Mouse (Mus musculus) liver, embryonic 14.5 days (tissue): ENCODE measurements around the gene Smg6. TPM values are rescaled to one million over a fixed set of nuclear protein-coding genes. Genes with fewer than 3 reads are reported as not detected.

ENCODE experiments used
- ATAC-seq: fragments of 200-750 bp; cut with Nextera tagmentation; 2 replicates; pipeline ENCODE4 v1.8.0; 2017; ENCODE audit warnings: moderate number of reproducible peaks, mild to moderate bottlenecking, moderate library complexity; ENCODE audit not compliant: insufficient read depth
- DNase-seq, 3 experiments: peaks; one replicate each; pipeline ENCODE4 v3.0.0-alpha.2; 2012 to 2013; ENCODE audit warnings: low read depth in 3 of 3, low spot score in 3 of 3
- H3K27ac ChIP-seq: fragments of 300-500 bp; sonication (generic); 2 replicates; pipeline ENCODE4 v1.5.1; 2014; ENCODE audit warnings: moderate library complexity, mild to moderate bottlenecking, control low read depth, inconsistent platforms
- H3K27me3 ChIP-seq: fragments of 300-500 bp; sonication (generic); 2 replicates; pipeline ENCODE4 v1.6.1; 2014; ENCODE audit warnings: mild to moderate bottlenecking, low read length, moderate library complexity; ENCODE audit not compliant: control insufficient read depth, insufficient read depth
- H3K36me3 ChIP-seq: fragments of 300-500 bp; sonication (generic); replicated peaks from 2 replicates; pipeline ENCODE4 v1.6.1; 2014; ENCODE audit warnings: low read depth; ENCODE audit not compliant: control insufficient read depth, insufficient read depth
- H3K4me1 ChIP-seq, 2 experiments: fragments of 200-500 bp in 1 of 2; fragments of 300-500 bp in 1 of 2; sonication (generic) in 1 of 2; replicated peaks; 2 replicates each; pipeline ENCODE4 v1.6.1; 2012 to 2014; ENCODE audit warnings: antibody characterized with exemption in 1 of 2, inconsistent platforms in 1 of 2, low read length in 1 of 2; ENCODE audit not compliant: control insufficient read depth in 2 of 2, insufficient read depth in 2 of 2
- H3K4me2 ChIP-seq: fragments of 300-500 bp; sonication (generic); 2 replicates; pipeline ENCODE4 v1.6.1; 2014; ENCODE audit warnings: low read depth, mild to moderate bottlenecking, control low read depth, moderate library complexity
- H3K4me3 ChIP-seq, 2 experiments: fragments of 200-500 bp in 1 of 2; fragments of 300-500 bp in 1 of 2; sonication (generic) in 1 of 2; 2 replicates each; pipeline ENCODE4 v1.5.1; 2012 to 2014; ENCODE audit warnings: low read depth in 2 of 2, low read length in 2 of 2, mild to moderate bottlenecking in 2 of 2, control low read depth in 1 of 2, inconsistent platforms in 1 of 2, moderate library complexity in 1 of 2; ENCODE audit not compliant: insufficient read depth in 1 of 2
- H3K9ac ChIP-seq: fragments of 300-500 bp; sonication (generic); replicated peaks from 2 replicates; pipeline ENCODE4 v1.6.1; 2014; ENCODE audit warnings: mild to moderate bottlenecking, control low read depth, moderate library complexity
- H3K9me3 ChIP-seq: fragments of 300-500 bp; sonication (generic); 2 replicates; pipeline ENCODE4 v1.6.1; 2016; ENCODE audit warnings: low read length, mixed read lengths; ENCODE audit not compliant: control insufficient read depth
- CTCF ChIP-seq: IDR thresholded peaks from 2 replicates; pipeline ENCODE4 v1.5.1; 2016; ENCODE audit warnings: antibody characterized with exemption, low read depth, control low read depth
- EP300 ChIP-seq: IDR thresholded peaks from 2 replicates; pipeline ENCODE4 v1.6.1; 2016; ENCODE audit warnings: antibody characterized with exemption, low read depth
- WGBS: fragments of 180-500 bp; shearing (Covaris S2); extraction: QIAGEN DNeasy Blood & Tissue Kit; methylation state at CpG from one replicate; pipeline ENCODE4 v1.1.7; 2014; ENCODE audit not compliant: insufficient replicate concordance; 5-methylcytosine and 5-hydroxymethylcytosine counted together
- polyA plus RNA-seq, 2 experiments: library from polyadenylated mRNA; depleted of rRNA in 1 of 2; stranded (reverse) in 1 of 2; unstranded in 1 of 2; fragments of >200 nt; fragmentation: Nextera tagmentation in 1 of 2; extraction: Ambion mirVana in 1 of 2; gene quantifications; 2 replicates each; pipeline versions ENCODE4 v1.2.1 to v1.2.3; 2012 to 2014

The Smg6 gene
- polyA plus RNA-seq, 2 experiments, result 3.2 to 5.9 TPM

GRCm38 (mm10) chr11:74981464-74981863, 55.8 kb downstream of the Smg6 start:
- Histone ChIP-seq H3K4me1 (no peaks in the 10 kb centered on the region), H3K36me3 (no peaks in the 10 kb centered on the region), H3K9me3 (no peaks in the 10 kb centered on the region), H3K27ac (no peak overlapping the region), H3K27me3 (no peaks in the 10 kb centered on the region), H3K4me2 (no peak overlapping the region), H3K9ac (no peak overlapping the region), H3K4me3 (no peak overlapping the region)
- DNase-seq (peak; percentile 26 to 56 (median 44)), ATAC-seq (peak; percentile 52)
- TF ChIP-seq EP300, result no peak
- TF ChIP-seq CTCF, result peak; percentile 97
- WGBS, result 36% methylated on average over 2 of the region's 2 CpGs

- no peaks in the 10 kb centered on the region for H3K36me3 ChIP-seq
- H3K4me3 ChIP-seq, result no peak overlapping the region
- H3K9me3 ChIP-seq, result no peaks in the 10 kb centered on the region
- ATAC-seq (no peak), DNase-seq (no peak)
- no peak overlapping the region for H3K27ac ChIP-seq
- TF ChIP-seq EP300 (no peak), CTCF (no peak)
- no peak overlapping the region for H3K9ac ChIP-seq
- H3K4me2 ChIP-seq, result no peak overlapping the region
- no peaks in the 10 kb centered on the region for H3K4me1 ChIP-seq
- H3K27me3 ChIP-seq, result no peaks in the 10 kb centered on the region
Measured at GRCm38 (mm10) chr11:74982241-74982640, 56.6 kb downstream of the Smg6 start.

DNA sequence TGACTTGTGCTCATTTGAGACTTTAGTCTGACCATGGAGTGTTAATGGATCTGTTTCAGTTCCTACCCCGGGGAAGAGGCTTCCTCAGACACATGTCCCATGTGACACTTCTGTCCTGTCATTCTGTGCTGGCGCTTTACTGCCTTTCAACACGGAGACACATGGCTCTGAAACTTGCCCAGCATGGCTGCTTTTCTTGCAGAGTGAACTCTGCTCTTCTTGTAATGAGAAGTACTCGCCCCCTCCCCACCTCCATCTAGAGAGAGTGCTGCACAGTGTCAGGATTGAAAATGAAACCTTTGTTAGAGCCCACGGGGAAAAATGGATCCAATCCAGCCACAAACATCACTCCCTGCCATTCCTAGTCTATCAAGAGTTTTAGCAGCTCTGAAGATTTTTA, 62.5 kb downstream of the Smg6 start:
- ATAC-seq, result no peak
- no peaks in the 10 kb centered on the region for H3K36me3 ChIP-seq
- no peak overlapping the region for H3K9ac ChIP-seq
- no peaks in the 10 kb centered on the region for H3K27me3 ChIP-seq
- WGBS, result 62% methylated on average over 5 of the region's 5 CpGs
- H3K9me3 ChIP-seq, result no peaks in the 10 kb centered on the region
- TF ChIP-seq CTCF (no peak), EP300 (no peak)
- H3K27ac ChIP-seq, result no peak overlapping the region
- no peaks in the 10 kb centered on the region for H3K4me1 ChIP-seq
- H3K4me2 ChIP-seq, result no peak overlapping the region
- no peak overlapping the region for H3K4me3 ChIP-seq
- no peak for DNase-seq

DNA sequence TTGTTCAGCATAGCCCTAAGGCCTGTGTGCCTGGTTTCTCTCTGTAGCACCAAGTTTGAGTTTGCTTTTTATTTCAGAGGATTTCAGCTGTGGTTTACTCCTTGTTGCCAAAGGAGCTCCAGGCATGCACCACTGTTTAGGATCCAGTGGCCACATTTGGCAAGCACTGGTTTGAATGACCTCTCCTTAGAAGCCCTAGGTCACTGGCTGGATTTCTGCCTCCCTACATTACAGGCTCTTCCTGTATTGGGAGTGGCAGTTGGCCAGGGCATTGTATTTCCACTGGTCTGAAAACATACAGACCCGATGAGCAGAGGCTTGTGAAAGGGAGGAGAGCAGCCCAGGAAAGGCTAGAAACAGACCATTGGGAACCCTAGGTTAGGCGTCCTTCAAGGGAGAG, 63.4 kb downstream of the Smg6 start:
- H3K27ac ChIP-seq, result no peak overlapping the region
- H3K4me2 ChIP-seq, result no peak overlapping the region
- WGBS, result 58% methylated on average over 2 of the region's 2 CpGs
- no peak overlapping the region for H3K4me3 ChIP-seq
- no peaks in the 10 kb centered on the region for H3K9me3 ChIP-seq
- H3K27me3 ChIP-seq, result no peaks in the 10 kb centered on the region
- H3K9ac ChIP-seq, result no peak overlapping the region
- DNase-seq, result no peak
- H3K36me3 ChIP-seq, result no peaks in the 10 kb centered on the region
- TF ChIP-seq EP300 (no peak), CTCF (no peak)
- no peak for ATAC-seq
- no peaks in the 10 kb centered on the region for H3K4me1 ChIP-seq

- Histone ChIP-seq H3K4me3 (no peak overlapping the region), H3K27me3 (no peaks in the 10 kb centered on the region), H3K9ac (no peak overlapping the region), H3K27ac (no peak overlapping the region), H3K36me3 (no peaks in the 10 kb centered on the region), H3K9me3 (no peaks in the 10 kb centered on the region), H3K4me2 (no peak overlapping the region), H3K4me1 (no peaks in the 10 kb centered on the region)
- WGBS, result 72% methylated on average over 5 of the region's 5 CpGs
- DNase-seq (no peak), ATAC-seq (no peak)
- TF ChIP-seq EP300 (no peak), CTCF (no peak)
Measured at GRCm38 (mm10) chr11:74990501-74990900, 64.9 kb downstream of the Smg6 start.

DNA sequence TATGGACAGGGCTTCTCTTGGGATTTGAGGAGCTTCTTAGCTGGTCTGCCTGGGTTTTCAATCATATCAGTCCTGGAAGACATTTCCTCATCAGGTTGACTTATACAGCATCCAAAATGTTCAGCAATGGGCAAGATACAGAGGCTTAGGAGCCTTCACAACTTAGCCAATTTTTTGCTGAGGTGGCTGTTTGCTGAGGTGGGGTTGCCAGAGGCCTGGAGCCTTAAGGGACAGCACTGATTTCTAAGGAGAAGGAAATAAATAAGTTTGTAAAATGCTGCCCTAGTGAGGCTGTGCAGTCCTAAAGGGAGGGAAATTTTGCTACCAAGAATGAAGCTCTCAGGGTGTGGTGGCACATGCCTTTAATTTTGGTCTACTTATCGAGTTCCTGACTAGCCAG, 65.7 kb downstream of the Smg6 start:
- TF ChIP-seq CTCF, result no peak
- TF ChIP-seq EP300, result no peak
- H3K4me3 ChIP-seq, result no peak overlapping the region
- H3K27ac ChIP-seq, result no peak overlapping the region
- H3K9ac ChIP-seq, result no peak overlapping the region
- WGBS, result 81% methylated on average over 1 of the region's 1 CpGs
- no peak overlapping the region for H3K4me2 ChIP-seq
- DNase-seq, result no peak
- no peak for ATAC-seq
- no peaks in the 10 kb centered on the region for H3K27me3 ChIP-seq
- no peaks in the 10 kb centered on the region for H3K36me3 ChIP-seq
- no peaks in the 10 kb centered on the region for H3K4me1 ChIP-seq
- H3K9me3 ChIP-seq, result no peaks in the 10 kb centered on the region
